Comparison of ENCODE assay signal across 23 mouse cellular contexts in genomic region chr2:73779016-73779595, GRCm38 (mm10). TPM values are rescaled to one million over a fixed set of nuclear protein-coding genes. Genes with fewer than 3 reads are reported as not detected.
DNase-seq lines count a peak whose midpoint lies in the region; ATAC-seq and TF ChIP-seq lines count a peak whose summit lies in the region.
"Had no signal": no experiment of that assay in that cellular context is flagged by ENCODE, and none has a peak within 500 bp of the region (broad histone marks: within the 10 kb centered on the region; RNA-seq: fewer than 3 reads in every experiment).

No protein-coding gene starts in this region.

- peak; percentile 42 for DNase-seq in heart, adult 11 months
- no peak for DNase-seq in heart, postnatal 25 days (ENCODE audit: low spot score)
- DNase-seq in layer of hippocampus, adult 2 months (ENCODE audit: low spot score in 2 of 2), result no peak
- DNase-seq in layer of hippocampus, postnatal 25 days (ENCODE audit: extremely low spot score in 1 of 2, low spot score in 1 of 2), result no peak
- DNase-seq in midbrain, postnatal 0 days (ENCODE audit: low spot score), result peak; percentile 30
- DNase-seq in stomach, postnatal 0 days (ENCODE audit: low spot score), result no peak
- DNase-seq: adrenal gland, postnatal 10 days; B cell, adult 2 months; cerebellum, adult 2 months; gastrocnemius, postnatal 14 days; kidney, adult 8-10 months; kidney, postnatal 10 days; liver, embryonic 13.5 days; lung, postnatal 36 days had no signal

- H3K27ac ChIP-seq in layer of hippocampus, adult 2 months, result no peak overlapping the region
- no peak overlapping the region for H3K27ac ChIP-seq in midbrain, postnatal 0 days (ENCODE audit: low read depth, low read length)
- H3K27ac ChIP-seq in midbrain, embryonic 15.5 days, result no peak overlapping the region
- H3K27ac ChIP-seq in stomach, postnatal 0 days (replicated peaks), result no peak overlapping the region
- H3K27ac ChIP-seq: heart, embryonic 13.5 days; intestine, embryonic 15.5 days; liver, embryonic 13.5 days had no signal

- H3K27me3 ChIP-seq in midbrain, postnatal 0 days (ENCODE audit: insufficient read depth, low read length), result no peaks in the 10 kb centered on the region; the same call in 1 of the 2 replicates
- H3K27me3 ChIP-seq in midbrain, embryonic 15.5 days (replicated peaks), result peaks cover 3% of the 10 kb centered on the region; the same call in 1 of the 2 replicates
- no peaks in the 10 kb centered on the region for H3K27me3 ChIP-seq in stomach, postnatal 0 days (ENCODE audit: control insufficient read depth, insufficient read depth, low read length)
- H3K27me3 ChIP-seq: intestine, embryonic 15.5 days had no signal

- H3K9ac ChIP-seq in midbrain, postnatal 0 days (replicated peaks; ENCODE audit: low read length, poor library complexity, severe bottlenecking), result no peak overlapping the region
- H3K9ac ChIP-seq in midbrain, embryonic 15.5 days, result no peak overlapping the region
- no peak overlapping the region for H3K9ac ChIP-seq in stomach, postnatal 0 days (ENCODE audit: low read length)
- H3K9ac ChIP-seq: heart, embryonic 13.5 days; intestine, embryonic 15.5 days; liver, embryonic 13.5 days; lung, embryonic 14.5 days had no signal

- no peaks in the 10 kb centered on the region for H3K9me3 ChIP-seq in midbrain, postnatal 0 days (ENCODE audit: low read length)
- no peaks in the 10 kb centered on the region for H3K9me3 ChIP-seq in midbrain, embryonic 15.5 days
- no peaks in the 10 kb centered on the region for H3K9me3 ChIP-seq in stomach, postnatal 0 days (ENCODE audit: control insufficient read depth, low read length)
- H3K9me3 ChIP-seq: heart, embryonic 13.5 days; intestine, embryonic 15.5 days; liver, embryonic 13.5 days; megakaryocyte, embryonic 14.5 days had no signal

- peaks cover 3% of the 10 kb centered on the region; the same call in 1 of the 2 replicates for H3K4me1 ChIP-seq in midbrain, postnatal 0 days (ENCODE audit: insufficient read depth, low read length)
- peaks cover 20% of the 10 kb centered on the region for H3K4me1 ChIP-seq in midbrain, embryonic 15.5 days
- no peaks in the 10 kb centered on the region for H3K4me1 ChIP-seq in stomach, postnatal 0 days (replicated peaks; ENCODE audit: control insufficient read depth, insufficient read depth)

- ATAC-seq in midbrain, postnatal 0 days (ENCODE audit: low FRiP score), result no peak
- no peak for ATAC-seq in midbrain, embryonic 15.5 days (replicated peaks)
- ATAC-seq in stomach, postnatal 0 days (ENCODE audit: low FRiP score, low TSS enrichment), result no peak
- ATAC-seq in erythroid progenitor cell, adult 5-6 weeks (replicated peaks; ENCODE audit: low FRiP score, poor library complexity, severe bottlenecking), result no peak
- ATAC-seq: intestine, embryonic 15.5 days had no signal

- intact Hi-C loops in heart, postnatal 25 days (cut with DNase I), result loop anchor here (10.0 kb wide), 1 partner anchor 886 kb away; the partner anchor contains the start of gene Hoxd13

- WGBS in midbrain, postnatal 0 days, result 45% methylated on average over 4 of the region's 4 CpGs
- WGBS in midbrain, embryonic 15.5 days, result 42% methylated on average over 4 of the region's 4 CpGs
- 77% methylated on average over 4 of the region's 4 CpGs for whole genome bisulfite sequencing in stomach, postnatal 0 days

- no peak overlapping the region for H3K4me3 ChIP-seq in layer of hippocampus, adult 2 months
- no peak overlapping the region for H3K4me3 ChIP-seq in midbrain, postnatal 0 days (ENCODE audit: low read depth, low read length)
- H3K4me3 ChIP-seq in midbrain, embryonic 15.5 days, result no peak overlapping the region
- H3K4me3 ChIP-seq in stomach, postnatal 0 days (ENCODE audit: low read depth, low read length), result no peak overlapping the region
- H3K4me3 ChIP-seq: heart, embryonic 13.5 days; intestine, embryonic 15.5 days; liver, embryonic 13.5 days; megakaryocyte, embryonic 14.5 days had no signal

- no peaks in the 10 kb centered on the region for H3K36me3 ChIP-seq in midbrain, postnatal 0 days (ENCODE audit: insufficient read depth, low read length)
- H3K36me3 ChIP-seq in midbrain, embryonic 15.5 days (replicated peaks), result no peaks in the 10 kb centered on the region
- no peaks in the 10 kb centered on the region for H3K36me3 ChIP-seq in stomach, postnatal 0 days (ENCODE audit: control insufficient read depth, insufficient read depth, low read length)
- H3K36me3 ChIP-seq: heart, embryonic 13.5 days; intestine, embryonic 15.5 days; liver, embryonic 13.5 days had no signal

- peak; percentile 59 for TF ChIP-seq CTCF in layer of hippocampus, adult 2 months (conservative IDR thresholded peaks at IDR 0.05)
- TF ChIP-seq CTCF in midbrain, postnatal 0 days (IDR thresholded peaks at IDR 0.05), result peak; percentile 55
- TF ChIP-seq CTCF in stomach, postnatal 0 days (IDR thresholded peaks at IDR 0.05; ENCODE audit: low read depth), result peak; percentile 27

- H3K4me2 ChIP-seq in midbrain, postnatal 0 days (ENCODE audit: low read depth, low read length, poor library complexity, severe bottlenecking), result no peak overlapping the region
- no peak overlapping the region for H3K4me2 ChIP-seq in midbrain, embryonic 15.5 days
- no peak overlapping the region for H3K4me2 ChIP-seq in stomach, postnatal 0 days (replicated peaks; ENCODE audit: low read depth)
- H3K4me2 ChIP-seq: intestine, embryonic 15.5 days; liver, embryonic 13.5 days; lung, embryonic 14.5 days had no signal

- TF ChIP-seq EP300 in stomach, postnatal 0 days (optimal IDR thresholded peaks at IDR 0.05), result no peak

RNA-seq across cellular contexts. Expression of gene Chn1, which starts 4.0 kb away (rescaled TPM):
- 10 to 100 TPM; 38.3 to 46.0 TPM for total RNA-seq in heart, postnatal 25 days (2021)
- total RNA-seq in layer of hippocampus, adult 2 months (2021), result 1,000 to 10,000 TPM; 1,742 to 1,751 TPM
- total RNA-seq in layer of hippocampus, postnatal 25 days (2021), result 1,000 to 10,000 TPM; 1,740 to 1,825 TPM
- total RNA-seq in midbrain, postnatal 0 days (2014; rRNA removed), result 122 and 147 TPM in 2 replicates
- polyA plus RNA-seq in midbrain, postnatal 0 days (2015; fragmentation: Nextera tagmentation; extraction: Ambion mirVana), result 80.3 and 81.1 TPM in 2 replicates
- 102 and 108 TPM in 2 replicates for polyA plus RNA-seq in midbrain, embryonic 15.5 days (2015; fragmentation: Nextera tagmentation; extraction: Ambion mirVana)
- polyA plus RNA-seq in stomach, postnatal 0 days (2015; fragmentation: Nextera tagmentation; extraction: Ambion mirVana), result 7.4 and 9.4 TPM in 2 replicates
- total RNA-seq in erythroid progenitor cell, adult 5-6 weeks (2015; ENCODE audit: low replicate concordance), result not detected in 2 replicates
- total RNA-seq in erythroid progenitor cell, adult 5-6 weeks (2017; ENCODE audit: low replicate concordance), result not detected in 2 replicates
- total RNA-seq: hematopoietic stem cell, adult 5-6 weeks; monocyte, adult 5-6 weeks; neutrophil, adult 5-6 weeks had no signal

Comparison
In these comparisons a context has a peak if more than half of its experiments do, and no peak if none do; other contexts are left out.
1. DNase-seq: peak in heart, adult 11 months (single experiment) and midbrain, postnatal 0 days (single experiment); none in heart, postnatal 25 days (single experiment), layer of hippocampus, adult 2 months (0 of 2), layer of hippocampus, postnatal 25 days (0 of 2) and stomach, postnatal 0 days (single experiment).
2. RNA of gene Chn1, which starts 4.0 kb away (total RNA-seq): 1,740 to 1,825 TPM in layer of hippocampus, postnatal 25 days, 1,742 to 1,751 TPM in layer of hippocampus, adult 2 months, 122 to 147 TPM in midbrain, postnatal 0 days and 38.3 to 46.0 TPM in heart, postnatal 25 days; not detected in erythroid progenitor cell, adult 5-6 weeks; every median in the first group is over 10 times any median in the second.
3. Peak in every context shown above with its lines, with median percentiles within 50 percentile points of each other: CTCF ChIP-seq.